Mouse (Mus musculus): ENCODE measurements around the gene Pax7.
A peak's percentile ranks its signal among the peaks of the same experiment; 100 is the strongest.

The Pax7 gene

GRCm38 (mm10) chr4:139830581-139831387 is 2.5 kb downstream of the Pax7 start:
- no peak for DNase-seq

DNA sequence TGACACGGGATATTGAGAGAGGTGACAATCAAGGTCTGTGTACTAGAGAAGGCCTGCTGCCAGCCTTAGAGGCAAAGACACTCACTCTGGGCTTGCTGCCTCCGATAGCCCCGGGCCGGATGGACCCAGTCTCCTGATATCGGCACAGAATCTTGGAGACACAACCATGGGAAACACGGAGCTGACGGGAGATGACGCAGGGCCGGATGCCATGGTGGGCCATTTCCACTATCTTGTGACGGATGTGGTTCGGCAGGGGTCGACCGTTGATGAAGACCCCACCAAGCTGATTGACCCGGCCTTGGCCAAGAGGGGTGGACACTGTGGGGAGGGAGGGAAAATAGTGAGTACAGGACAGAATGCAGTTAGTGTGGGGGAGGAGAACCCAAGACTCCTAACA is 3.3 kb downstream of the Pax7 start:
- no peak for DNase-seq

DNA sequence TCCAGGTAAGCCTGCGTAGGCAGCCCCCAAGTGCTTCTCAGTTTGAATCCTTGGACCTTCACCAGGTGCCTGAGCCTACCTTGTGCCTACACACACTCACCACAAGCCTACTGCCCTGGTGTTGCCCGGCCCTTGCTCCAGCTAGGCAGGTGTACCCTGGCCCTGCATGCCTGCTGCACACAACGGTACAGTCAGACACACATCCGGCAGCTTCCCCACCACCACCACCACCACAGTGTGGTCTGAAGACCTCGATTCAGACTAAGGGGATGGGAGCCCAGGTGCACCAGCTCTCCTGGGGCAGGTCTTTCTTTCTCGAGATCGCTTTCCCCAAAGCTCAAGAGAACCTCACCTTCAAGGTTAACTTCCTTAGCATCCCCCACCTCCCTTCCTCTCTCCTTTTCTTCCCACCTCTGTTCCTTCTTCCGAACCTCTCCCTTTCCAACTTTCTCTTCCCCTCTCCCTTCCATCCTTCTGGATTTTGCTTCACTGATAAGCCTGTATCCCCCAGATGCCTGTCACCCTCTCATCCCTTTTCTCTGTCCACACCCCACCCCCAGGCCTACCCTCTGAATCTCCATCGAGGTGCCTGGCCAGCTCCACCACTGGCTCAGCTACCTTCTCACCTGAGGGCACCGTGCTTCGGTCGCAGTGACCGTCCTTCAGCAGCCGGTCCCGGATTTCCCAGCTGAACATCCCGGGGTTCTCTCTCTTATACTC is 4.3 kb downstream of the Pax7 start:
- no peak for DNase-seq

GRCm38 (mm10) chr4:139828283-139828678 is 5.0 kb downstream of the Pax7 start:
- DNase-seq = no peak

DNA sequence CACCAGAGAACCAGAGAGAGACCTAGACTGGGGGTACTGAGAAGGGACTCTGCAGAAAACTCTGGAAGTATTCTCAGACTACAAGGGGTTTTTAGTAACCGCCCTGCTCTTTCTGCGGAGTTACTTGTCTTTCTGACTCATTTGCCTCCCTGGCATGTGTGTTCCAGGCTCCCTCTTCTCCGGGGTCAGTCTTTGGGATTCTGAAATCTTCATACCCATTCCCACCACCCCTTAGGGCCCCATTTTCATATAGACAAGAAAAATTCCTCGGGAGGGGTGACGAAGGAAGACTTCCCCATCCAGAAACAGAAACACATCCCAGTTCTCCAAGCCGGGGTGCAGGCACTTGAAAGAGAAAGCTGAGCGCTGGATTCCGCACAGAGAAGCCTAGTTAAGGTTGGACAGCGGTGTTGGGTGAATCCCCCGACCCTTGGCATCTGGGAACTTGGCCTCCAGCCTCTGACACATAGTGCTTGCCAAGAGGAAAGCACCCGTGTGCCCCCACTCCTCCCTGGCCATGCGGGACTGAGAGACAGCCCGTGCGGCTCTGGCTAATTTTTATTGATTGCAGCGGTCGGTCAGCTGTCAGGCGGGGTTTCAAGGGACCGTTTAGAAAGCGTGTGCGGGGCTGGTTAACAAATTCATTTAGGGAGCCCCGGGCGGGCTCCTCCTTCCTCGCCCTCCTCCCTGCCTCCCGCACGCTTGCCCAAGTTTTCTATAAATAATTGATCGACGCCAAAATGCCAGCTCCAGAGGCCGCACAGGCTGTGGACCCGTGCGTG is 5.6 kb downstream of the Pax7 start:
- no peak for DNase-seq

GRCm38 (mm10) chr4:139826231-139826630 is 7.1 kb downstream of the Pax7 start:
- no peak for DNase-seq

- DNase-seq = no peak
Measured at GRCm38 (mm10) chr4:139825326-139826112, 7.8 kb downstream of the Pax7 start.

- no peak for DNase-seq
Measured at GRCm38 (mm10) chr4:139824572-139825325, 8.6 kb downstream of the Pax7 start.

GRCm38 (mm10) chr4:139823870-139824472 is 9.4 kb downstream of the Pax7 start:
- no peak for DNase-seq

DNA sequence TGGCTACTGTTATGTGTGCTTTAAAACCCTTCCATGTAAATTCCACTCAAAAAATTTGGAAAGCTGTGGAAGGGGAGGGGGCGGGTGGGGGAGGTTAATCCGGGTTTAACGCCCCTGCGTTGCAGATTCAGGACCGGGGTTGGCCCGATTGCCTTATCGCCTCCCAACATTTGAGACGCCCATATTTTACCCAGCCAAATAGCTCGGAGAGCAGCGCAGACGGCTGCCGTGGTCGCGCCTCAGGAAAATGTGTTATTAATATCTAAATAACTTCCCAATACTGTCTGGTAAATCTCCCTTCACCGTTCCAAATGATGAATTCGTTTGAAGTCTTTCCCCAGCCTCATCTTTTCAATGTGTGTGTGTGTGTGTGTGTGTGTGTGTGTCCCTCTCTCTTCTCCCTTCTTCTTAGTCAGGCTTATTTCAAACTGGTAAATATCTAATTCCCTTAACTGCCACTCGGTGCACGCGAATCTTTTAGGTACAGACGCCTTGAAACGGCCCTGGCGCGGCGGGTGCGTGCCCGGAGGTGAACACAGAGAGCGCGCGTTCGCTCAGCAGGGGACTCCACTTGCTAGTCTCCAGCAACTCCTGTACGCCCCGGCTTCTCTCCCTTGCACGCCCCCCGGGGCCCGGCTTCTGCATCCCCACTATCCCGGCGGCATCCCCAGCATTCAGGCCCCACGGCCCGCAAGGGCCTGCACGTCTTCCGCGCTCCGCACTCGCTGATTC is 10.0 kb downstream of the Pax7 start:
- DNase-seq = no peak

GRCm38 (mm10) chr4:139822214-139823137 is 10.9 kb downstream of the Pax7 start:
- no peak for DNase-seq

GRCm38 (mm10) chr4:139821491-139822160 is 11.7 kb downstream of the Pax7 start:
- DNase-seq = peak; percentile 10

GRCm38 (mm10) chr4:139821071-139821470 is 12.3 kb downstream of the Pax7 start:
- no peak for DNase-seq

- DNase-seq = no peak
Measured at GRCm38 (mm10) chr4:139819411-139820030, 13.8 kb downstream of the Pax7 start.

- DNase-seq = no peak
Measured at GRCm38 (mm10) chr4:139818163-139818562, 15.2 kb downstream of the Pax7 start.

DNA sequence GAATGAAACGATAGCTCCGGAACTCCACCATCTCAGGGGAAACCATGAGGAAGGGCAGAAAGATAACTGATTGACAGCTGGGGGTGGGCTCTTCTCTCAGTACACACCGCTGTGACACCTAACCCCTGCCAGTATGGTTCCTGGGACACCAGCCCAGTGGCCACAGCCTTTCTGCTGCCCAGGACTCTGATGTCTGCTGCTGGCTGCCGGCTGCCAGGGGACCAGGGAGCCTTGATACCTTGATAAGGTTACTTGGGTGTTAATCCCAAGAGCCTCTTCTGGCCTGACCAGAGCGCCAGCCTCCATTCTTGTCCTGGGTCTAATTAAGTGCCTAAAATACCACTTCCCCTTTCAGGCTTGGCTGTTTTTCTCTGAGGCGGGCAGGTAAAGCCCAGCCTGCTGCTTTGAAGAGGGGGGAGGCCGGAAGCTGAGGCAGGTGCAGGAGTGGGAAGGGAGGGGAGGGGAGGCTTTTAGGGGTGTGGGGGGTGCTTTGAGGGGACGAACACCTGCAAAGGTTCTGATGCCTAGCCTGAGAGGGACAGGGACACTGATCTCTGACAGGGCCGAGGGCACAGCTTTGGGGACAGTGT is 19.9 kb downstream of the Pax7 start:
- no peak for DNase-seq

GRCm38 (mm10) chr4:139811901-139812300 is 21.4 kb downstream of the Pax7 start:
- DNase-seq = no peak

DNA sequence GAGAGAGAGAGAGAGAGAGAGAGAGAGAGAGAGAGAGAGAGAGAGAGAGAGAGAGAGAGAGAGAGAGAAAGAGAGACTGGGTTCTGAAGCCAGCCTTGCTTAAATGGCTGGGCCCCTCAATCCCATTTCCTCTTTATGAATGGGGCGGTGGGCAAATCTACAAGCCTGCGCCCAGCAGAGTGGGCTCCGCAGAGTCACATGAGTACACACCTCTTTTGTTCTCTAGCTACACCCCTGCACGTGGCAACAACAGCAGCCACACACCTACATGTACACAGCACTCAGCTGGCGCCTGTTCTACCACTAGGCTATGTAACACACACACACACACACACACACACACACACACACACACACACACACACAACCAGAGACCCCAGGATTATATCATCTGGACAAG is 21.9 kb downstream of the Pax7 start:
- no peak for DNase-seq
